Comparison of ENCODE assay signal across 23 mouse cellular contexts in genomic region chr19:10510759-10511330, GRCm38 (mm10). TPM values are rescaled to one million over a fixed set of nuclear protein-coding genes. Genes with fewer than 3 reads are reported as not detected.
DNase-seq lines count a peak whose midpoint lies in the region; ATAC-seq and TF ChIP-seq lines count a peak whose summit lies in the region.
"Had no signal": no experiment of that assay in that cellular context is flagged by ENCODE, and none has a peak within 500 bp of the region (broad histone marks: within the 10 kb centered on the region; RNA-seq: fewer than 3 reads in every experiment).

No protein-coding gene starts in this region.

- peak; percentile 51; the same call in 1 of the 2 replicates for ATAC-seq in liver, postnatal 0 days
- ATAC-seq in hindbrain, embryonic 13.5 days (ENCODE audit: low FRiP score): no peak
- ATAC-seq: CD4-positive, CD25-positive, alpha-beta regulatory T cell, adult 4 months; forebrain, embryonic 13.5 days had no signal

- no peak overlapping the region for H3K9ac ChIP-seq in liver, postnatal 0 days (replicated peaks)
- no peak overlapping the region for H3K9ac ChIP-seq in hindbrain, embryonic 13.5 days
- H3K9ac ChIP-seq: forebrain, embryonic 13.5 days had no signal

- 63% methylated on average over 6 of the region's 6 CpGs for WGBS in liver, postnatal 0 days (ENCODE audit: insufficient replicate concordance)
- WGBS in hindbrain, embryonic 13.5 days: 88% methylated on average over 6 of the region's 6 CpGs

- intact Hi-C loops in left cerebral cortex, postnatal 10 days (cut with DNase I): no loop called here
- intact Hi-C loops in gastrocnemius, adult 2 months (cut with DNase I): no loop called here

- TF ChIP-seq CTCF in liver, postnatal 0 days (IDR thresholded peaks at IDR 0.05; ENCODE audit: low read depth): no peak
- TF ChIP-seq CTCF in gastrocnemius, adult 2 months (IDR thresholded peaks at IDR 0.05): no peak

- DNase-seq in heart, adult 11 months: peak; percentile 88
- DNase-seq in heart, adult 8-10 months (ENCODE audit: low spot score): no peak
- no peak for DNase-seq in liver, postnatal 0 days
- no peak for DNase-seq in liver
- DNase-seq in lung, postnatal 14 days: peak; percentile 9
- no peak for DNase-seq in left cerebral cortex, postnatal 10 days (ENCODE audit: extremely low spot score in 1 of 2, low spot score in 2 of 2)
- DNase-seq in gastrocnemius, adult 2 months: no peak
- DNase-seq: adrenal gland, postnatal 25 days; cerebellum, adult 18-20 months; cerebellum, postnatal 25 days; embryo, embryonic 11 days; gastrocnemius, postnatal 25 days; heart, postnatal 10 days; midbrain, embryonic 14.5 days; right cerebral cortex, postnatal 14 days; spleen, adult 18-20 months; thymus, adult 18-20 months; thymus, postnatal 4 days had no signal

- no peak for TF ChIP-seq EP300 in liver, postnatal 0 days (IDR thresholded peaks at IDR 0.05; ENCODE audit: low read depth)

- no peaks in the 10 kb centered on the region for H3K27me3 ChIP-seq in liver, postnatal 0 days (ENCODE audit: insufficient read depth, low read length)
- H3K27me3 ChIP-seq in hindbrain, embryonic 13.5 days: no peaks in the 10 kb centered on the region
- H3K27me3 ChIP-seq: forebrain, embryonic 13.5 days had no signal

- H3K4me3 ChIP-seq in liver, postnatal 0 days (ENCODE audit: low read depth, low read length): no peak overlapping the region
- no peak overlapping the region for H3K4me3 ChIP-seq in hindbrain, embryonic 13.5 days
- no peak overlapping the region for H3K4me3 ChIP-seq in gastrocnemius, adult 2 months
- H3K4me3 ChIP-seq: forebrain, embryonic 13.5 days; heart, embryonic 10.5 days; myocyte had no signal

- H3K27ac ChIP-seq in liver, postnatal 0 days (ENCODE audit: low read depth): peak overlapping the region; percentile 45; the same call in 1 of the 2 replicates
- no peak overlapping the region for H3K27ac ChIP-seq in hindbrain, embryonic 13.5 days
- no peak overlapping the region for H3K27ac ChIP-seq in gastrocnemius, adult 2 months
- H3K27ac ChIP-seq: forebrain, embryonic 13.5 days; heart, embryonic 10.5 days had no signal

- peaks cover 49% of the 10 kb centered on the region for H3K36me3 ChIP-seq in liver, postnatal 0 days (replicated peaks; ENCODE audit: insufficient read depth, low read length)
- H3K36me3 ChIP-seq in hindbrain, embryonic 13.5 days: peaks cover 54% of the 10 kb centered on the region

- H3K4me1 ChIP-seq in liver, postnatal 0 days (ENCODE audit: insufficient read depth): no peaks in the 10 kb centered on the region
- H3K4me1 ChIP-seq in hindbrain, embryonic 13.5 days (replicated peaks): no peaks in the 10 kb centered on the region
- H3K4me1 ChIP-seq: forebrain, embryonic 13.5 days; heart, embryonic 10.5 days had no signal

- no peak overlapping the region for H3K4me2 ChIP-seq in liver, postnatal 0 days (ENCODE audit: low read depth, low read length)
- no peak overlapping the region for H3K4me2 ChIP-seq in hindbrain, embryonic 13.5 days
- H3K4me2 ChIP-seq: forebrain, embryonic 13.5 days had no signal

- H3K9me3 ChIP-seq in liver, postnatal 0 days (ENCODE audit: low read length): no peaks in the 10 kb centered on the region
- H3K9me3 ChIP-seq in hindbrain, embryonic 13.5 days: no peaks in the 10 kb centered on the region
- H3K9me3 ChIP-seq: forebrain, embryonic 13.5 days; heart, embryonic 10.5 days had no signal

RNA-seq across cellular contexts. Expression of gene Cpsf7, which starts 14.2 kb away (rescaled TPM):
- total RNA-seq in heart, adult 8-10 months (2022): 10 to 100 TPM; 19.5 to 23.3 (median 21.8) TPM
- polyA plus RNA-seq in liver, postnatal 0 days (2015; fragmentation: Nextera tagmentation; extraction: Ambion mirVana): 8.5 and 9.1 TPM in 2 replicates
- polyA plus RNA-seq in hindbrain, embryonic 13.5 days (2015; fragmentation: Nextera tagmentation; extraction: Ambion mirVana): 49.0 and 52.8 TPM in 2 replicates
- 10 to 100 TPM; 70.4 to 75.8 TPM for total RNA-seq in left cerebral cortex, postnatal 10 days (2021)
- 10 to 100 TPM; 20.3 to 21.7 TPM for total RNA-seq in gastrocnemius, adult 2 months (2021)

RNA-seq across cellular contexts. Expression of gene Sdhaf2, which starts 15.1 kb away (rescaled TPM):
- 10 to 100 TPM; 70.8 to 93.2 (median 82.9) TPM for total RNA-seq in heart, adult 8-10 months (2022)
- polyA plus RNA-seq in liver, postnatal 0 days (2015; fragmentation: Nextera tagmentation; extraction: Ambion mirVana): 23.6 and 25.4 TPM in 2 replicates
- 67.6 and 69.1 TPM in 2 replicates for polyA plus RNA-seq in hindbrain, embryonic 13.5 days (2015; fragmentation: Nextera tagmentation; extraction: Ambion mirVana)
- total RNA-seq in left cerebral cortex, postnatal 10 days (2021): 10 to 100 TPM; 54.9 to 55.0 TPM
- 10 to 100 TPM; 42.4 to 62.9 TPM for total RNA-seq in gastrocnemius, adult 2 months (2021)

RNA-seq across cellular contexts. Expression of gene Ppp1r32, which starts 28.1 kb away (rescaled TPM):
- total RNA-seq in heart, adult 8-10 months (2022): under 1 TPM in 3 of 4 experiments, not detected in 1; 0.22 to 0.38 (median 0.28) TPM
- polyA plus RNA-seq in liver, postnatal 0 days (2015; fragmentation: Nextera tagmentation; extraction: Ambion mirVana): 0.11 and 0.15 TPM in 2 replicates
- 1.1 and 3.0 TPM in 2 replicates for polyA plus RNA-seq in hindbrain, embryonic 13.5 days (2015; fragmentation: Nextera tagmentation; extraction: Ambion mirVana)
- total RNA-seq in left cerebral cortex, postnatal 10 days (2021): 1 to 10 TPM in 1 of 2 experiments, under 1 TPM in 1; 0.83 to 2.0 TPM
- total RNA-seq in gastrocnemius, adult 2 months (2021): 1 to 10 TPM in 1 of 2 experiments, under 1 TPM in 1; 0.97 to 1.5 TPM
- polyA plus RNA-seq: heart, embryonic 10.5 days had no signal

RNA-seq across cellular contexts. Expression of gene Tmem216, which starts 45.2 kb away (rescaled TPM):
- 1 to 10 TPM; 4.1 to 8.3 (median 5.7) TPM for total RNA-seq in heart, adult 8-10 months (2022)
- 11.7 and 13.0 TPM in 2 replicates for polyA plus RNA-seq in liver, postnatal 0 days (2015; fragmentation: Nextera tagmentation; extraction: Ambion mirVana)
- 50.5 and 55.3 TPM in 2 replicates for polyA plus RNA-seq in hindbrain, embryonic 13.5 days (2015; fragmentation: Nextera tagmentation; extraction: Ambion mirVana)
- total RNA-seq in left cerebral cortex, postnatal 10 days (2021): 10 to 100 TPM; 11.4 to 12.3 TPM
- 1 to 10 TPM; 2.1 to 3.3 TPM for total RNA-seq in gastrocnemius, adult 2 months (2021)

RNA-seq across cellular contexts. Expression of gene Lrrc10b, which starts 53.6 kb away (rescaled TPM):
- 1 to 10 TPM in 2 of 4 experiments, under 1 TPM in 2; 0.38 to 6.4 (median 1.9) TPM for total RNA-seq in heart, adult 8-10 months (2022)
- polyA plus RNA-seq in liver, postnatal 0 days (2015; fragmentation: Nextera tagmentation; extraction: Ambion mirVana): 0.05 TPM in 1 of 2 replicates, not detected in the other
- 0.53 and 1.1 TPM in 2 replicates for polyA plus RNA-seq in hindbrain, embryonic 13.5 days (2015; fragmentation: Nextera tagmentation; extraction: Ambion mirVana)
- total RNA-seq in left cerebral cortex, postnatal 10 days (2021): 10 to 100 TPM in 1 of 2 experiments, 1 to 10 TPM in 1; 8.7 to 13.3 TPM
- under 1 TPM; 0.33 TPM for total RNA-seq in gastrocnemius, adult 2 months (2021)
- polyA plus RNA-seq: CD4-positive, CD25-positive, alpha-beta regulatory T cell, adult 4 months had no signal

Comparison
In these comparisons a context has a peak if more than half of its experiments do, and no peak if none do; other contexts are left out.
1. DNase-seq: peak in heart, adult 11 months (single experiment) and lung, postnatal 14 days (single experiment); none in heart, adult 8-10 months (single experiment), liver, postnatal 0 days (single experiment), liver (single experiment), left cerebral cortex, postnatal 10 days (0 of 2) and gastrocnemius, adult 2 months (single experiment).